Mouse (Mus musculus) CD4-positive, CD25-positive, alpha-beta regulatory T cell, adult 9 weeks (primary cell): Measurements from ENCODE around the gene Lhfpl3. TPM values are rescaled to one million over a fixed set of nuclear protein-coding genes. Genes with fewer than 3 reads are reported as not detected.

Experiments
- polyA plus RNA-seq: library from polyadenylated mRNA; unstranded; fragments of 100-300 nt; shearing (Covaris generic); gene quantifications from one replicate; pipeline ENCODE4 v1.2.1, GENCODE M21; 2017

Gene Lhfpl3
- 0.20 TPM for polyA plus RNA-seq

GRCm38 (mm10) chr5:22745885-22746532 is at the start of gene Lhfpl3:
Gene Lhfpl3 (plus strand): TSS chr5:22746059.

Other genes with a start within 250 kb of the Lhfpl3 start
- 66.5 TPM for gene Orc5, start 195.6 kb upstream of the Lhfpl3 start, polyA plus RNA-seq